Mouse (Mus musculus): ENCODE data around the gene Vmn1r221.
"Not testable (repeated sequence)": the region's sequence is repeated elsewhere in the genome, so short reads cannot be mapped to it uniquely, and the experiment has no call there.

Vmn1r221 gene

DNA sequence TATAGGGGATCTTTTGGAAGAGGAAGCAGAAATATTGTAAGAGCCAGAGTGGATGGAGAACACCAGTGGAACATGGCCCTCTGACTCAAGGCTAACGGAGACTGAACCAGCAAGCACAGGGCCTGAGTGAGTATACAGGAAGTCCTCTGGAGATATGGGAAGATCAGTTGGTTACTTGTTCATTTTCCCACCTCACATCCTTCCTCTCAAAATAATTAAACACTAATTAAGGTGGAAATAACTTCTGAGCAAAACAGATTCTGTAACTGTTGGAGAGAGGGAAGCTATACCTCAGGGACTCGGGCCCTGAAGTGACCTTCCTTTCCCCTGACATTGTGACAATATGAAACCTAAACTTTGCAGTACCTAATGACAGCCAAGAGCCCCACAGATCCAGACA, at the start of gene Vmn1r221:
TSS of gene Vmn1r221 (plus strand) at position 301 of the 400 bp plus-strand sequence.
- not testable (repeated sequence) for DNase-seq (ENCODE audit: low spot score in 2 of 2)

GRCm38 (mm10) chr13:23166471-23166870, 47.5 kb upstream of the Vmn1r221 start:
- not testable (repeated sequence) for DNase-seq (ENCODE audit: low spot score in 2 of 2)

GRCm38 (mm10) chr13:23187875-23188274, 26.1 kb upstream of the Vmn1r221 start, which contains the start of gene Vmn1r220:
Gene Vmn1r220 (minus strand): TSS chr13:23187975.
- DNase-seq (ENCODE audit: low spot score in 2 of 2): no peak

DNA sequence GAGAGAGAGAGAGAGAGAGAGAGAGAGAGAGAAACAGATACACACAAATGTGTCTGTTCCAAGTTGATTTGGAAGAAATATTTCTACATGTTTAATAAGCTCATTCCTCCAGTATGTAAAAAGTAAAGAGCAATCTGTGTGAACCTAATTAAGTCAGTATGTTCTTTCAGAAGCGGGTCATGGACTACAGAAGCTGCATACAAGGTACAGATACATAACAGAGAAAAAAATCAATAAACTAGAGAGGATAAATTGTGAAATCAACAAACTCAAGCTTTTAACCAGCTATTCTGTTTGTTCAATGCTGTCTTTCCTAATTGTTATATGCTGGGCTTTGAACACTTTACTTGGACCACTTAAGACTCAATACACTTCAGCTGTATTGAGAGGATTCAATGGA, 10.0 kb upstream of the Vmn1r221 start:
- DNase-seq (ENCODE audit: low spot score in 2 of 2): not testable (repeated sequence)

- not testable (repeated sequence) for DNase-seq (ENCODE audit: low spot score in 2 of 2)
These were observed 21.9 kb downstream of the Vmn1r221 start, which contains the start of gene Vmn1r222 for GRCm38 (mm10) chr13:23235847-23236246. Gene Vmn1r222 (minus strand): TSS chr13:23235947.

- DNase-seq (ENCODE audit: low spot score in 2 of 2): not testable (repeated sequence)
These were observed 32.9 kb downstream of the Vmn1r221 start, which contains the start of gene Vmn1r223 for GRCm38 (mm10) chr13:23246834-23247233. Gene Vmn1r223 (plus strand): TSS chr13:23247134.

- DNase-seq (ENCODE audit: low spot score in 2 of 2): no peak
These were observed 44.7 kb downstream of the Vmn1r221 start for GRCm38 (mm10) chr13:23258546-23259048.

DNA sequence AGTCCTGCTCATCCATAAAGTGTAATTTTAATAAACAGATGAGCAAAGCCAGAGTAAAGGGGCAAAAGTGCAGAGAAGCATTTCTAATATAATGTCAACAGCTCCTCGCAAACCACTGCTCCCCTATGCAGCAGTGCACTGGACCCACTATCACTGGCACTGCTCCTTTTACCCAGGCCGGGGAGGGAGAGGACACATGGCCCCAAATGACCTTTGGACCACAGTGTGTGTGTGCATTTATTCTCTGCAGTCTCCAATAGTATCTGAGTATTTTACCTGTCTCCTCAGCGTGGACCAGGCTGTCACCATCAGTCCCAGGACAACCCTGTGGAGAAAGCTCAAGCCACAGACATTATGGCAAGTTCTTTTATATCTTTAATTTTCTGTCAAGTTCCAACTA, 54.7 kb downstream of the Vmn1r221 start:
- DNase-seq (ENCODE audit: low spot score in 2 of 2): not testable (repeated sequence)

DNA sequence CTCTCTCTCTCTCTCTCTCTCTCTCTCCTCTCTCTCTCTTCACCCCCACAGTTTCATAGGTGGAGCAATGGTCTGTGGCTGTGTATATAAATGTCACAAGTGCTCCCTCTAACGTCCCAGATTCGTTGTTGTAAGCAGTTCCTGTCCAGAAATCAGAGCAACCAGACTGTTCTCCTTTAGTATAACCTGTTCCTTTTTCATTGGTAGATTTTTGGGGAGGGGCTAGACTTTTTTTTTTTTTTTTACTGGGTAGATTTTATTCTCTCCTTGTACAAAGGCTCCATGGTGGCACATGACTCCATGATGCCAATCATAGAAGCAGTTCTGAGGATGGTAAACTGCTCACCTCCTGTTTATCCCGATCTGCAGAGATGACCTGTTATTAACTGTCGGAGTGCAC, 55.2 kb downstream of the Vmn1r221 start:
- DNase-seq (ENCODE audit: low spot score in 2 of 2): not testable (repeated sequence)

DNA sequence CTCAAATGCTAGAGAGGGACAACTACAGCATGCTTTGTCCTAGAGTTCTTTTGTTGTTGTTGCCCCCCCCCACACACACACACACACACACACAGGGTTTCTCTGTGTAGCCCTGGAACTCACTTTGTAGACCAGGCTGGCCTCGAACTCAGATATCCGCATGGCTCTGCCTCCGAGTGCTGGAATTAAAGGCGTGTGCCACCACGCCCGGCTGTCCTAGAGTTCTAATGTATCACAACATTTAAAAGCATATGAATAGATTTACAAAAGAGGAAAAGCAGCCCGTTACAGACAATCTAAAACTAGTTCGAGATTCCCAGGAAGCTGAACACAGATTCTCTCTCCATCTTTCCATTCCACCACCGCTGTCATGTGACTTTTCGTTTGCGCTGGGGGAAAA, 55.8 kb downstream of the Vmn1r221 start:
- DNase-seq (ENCODE audit: low spot score in 2 of 2): no peak

DNA sequence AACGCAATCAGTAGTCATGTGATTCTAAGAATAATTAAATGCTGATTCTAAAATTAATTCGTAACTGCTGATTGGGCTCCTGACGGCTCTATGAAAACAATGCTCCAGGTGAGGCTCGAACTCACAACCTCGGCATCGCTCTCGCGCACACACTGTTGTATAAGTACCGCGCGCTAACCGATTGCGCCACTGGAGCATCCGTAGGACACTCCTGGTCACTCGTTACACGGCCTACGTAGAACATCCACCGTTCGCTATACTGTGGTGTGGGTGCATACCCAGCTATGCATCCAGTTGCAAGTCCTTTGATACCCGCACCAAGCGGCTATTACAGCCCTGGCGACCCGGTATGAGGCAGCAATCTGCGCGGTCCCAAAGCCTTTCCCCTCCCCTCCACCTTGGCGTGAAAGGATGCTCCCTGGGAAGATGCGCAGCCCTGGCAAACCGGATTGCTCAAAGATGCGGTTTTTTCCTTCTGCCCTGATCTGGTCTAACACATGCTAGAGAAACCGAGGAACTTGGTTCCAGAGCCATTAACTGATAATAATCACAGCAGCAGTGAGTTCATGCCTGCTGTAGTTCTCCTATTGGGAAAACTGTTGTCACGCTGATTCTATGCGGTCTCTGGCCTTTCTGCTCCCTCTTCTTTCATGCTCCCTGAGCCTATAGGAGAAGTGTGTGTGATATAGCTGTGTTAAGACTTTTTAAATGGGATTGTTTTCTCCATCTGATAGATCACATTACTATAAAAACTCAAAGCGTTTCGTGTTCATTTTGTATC, 56.6 kb downstream of the Vmn1r221 start:
- no peak for DNase-seq (ENCODE audit: low spot score in 2 of 2)

Measured in urinary bladder, adult 18-20 months (tissue).